Mouse (Mus musculus) CH12.LX (cell line): ENCODE measurements around the gene Actr2.
"Not testable (repeated sequence)": the region's sequence is repeated elsewhere in the genome, so short reads cannot be mapped to it uniquely, and the experiment has no call there.

Experiments
- CHD1 ChIP-seq: IDR thresholded peaks from 2 replicates; pipeline ENCODE4 v1.6.1; 2012; ENCODE audit warnings: low read depth, low read length, improper control_type of control experiment, inconsistent platforms
- CTCF ChIP-seq, 2 experiments: IDR thresholded peaks in 1 of 2; conservative IDR thresholded peaks in 1 of 2; 2 replicates each; pipeline ENCODE4 v1.5.1; 2011 to 2012; ENCODE audit warnings: low read depth in 2 of 2, low read length in 2 of 2, improper control_type of control experiment in 1 of 2, inconsistent platforms in 1 of 2, mild to moderate bottlenecking in 1 of 2, moderate library complexity in 1 of 2
- E2F4 ChIP-seq: IDR thresholded peaks from 2 replicates; pipeline ENCODE4 v1.6.1; 2011; ENCODE audit warnings: low read depth, low read length, improper control_type of control experiment; ENCODE audit not compliant: insufficient replicate concordance
- EP300 ChIP-seq: IDR thresholded peaks from 2 replicates; pipeline ENCODE4 v1.6.1; 2011; ENCODE audit warnings: low read length, improper control_type of control experiment
- GABPA ChIP-seq: IDR thresholded peaks from 2 replicates; pipeline ENCODE4 v1.6.1; 2012; ENCODE audit warnings: low read depth, low read length, improper control_type of control experiment, inconsistent platforms; ENCODE audit not compliant: insufficient replicate concordance
- HCFC1 ChIP-seq: IDR thresholded peaks from 2 replicates; pipeline ENCODE4 v1.6.1; 2012; ENCODE audit warnings: low read depth, mild to moderate bottlenecking, inconsistent platforms, low read length, improper control_type of control experiment
- MAZ ChIP-seq: IDR thresholded peaks from 2 replicates; pipeline ENCODE4 v1.6.1; 2012; ENCODE audit warnings: low read depth, mild to moderate bottlenecking, inconsistent platforms, low read length, improper control_type of control experiment, moderate library complexity
- POLR2A ChIP-seq: IDR thresholded peaks from 2 replicates; pipeline ENCODE4 v1.6.1; 2011; ENCODE audit warnings: low read depth, mild to moderate bottlenecking, improper control_type of control experiment, low read length
- TBP ChIP-seq: conservative IDR thresholded peaks from 2 replicates; pipeline ENCODE4 v1.6.1; 2011; ENCODE audit warnings: low read depth, low read length, improper control_type of control experiment
- ZNF384 ChIP-seq: IDR thresholded peaks from 2 replicates; pipeline ENCODE4 v1.6.1; 2012; ENCODE audit warnings: low read depth, low read length, improper control_type of control experiment, inconsistent platforms

GRCm38 (mm10) chr11:20030973-20031372, 81.7 kb downstream of the Actr2 start:
- not testable (repeated sequence) for TF ChIP-seq POLR2A; MAZ; CHD1; E2F4; HCFC1; GABPA; CTCF (conservative IDR thresholded peaks at IDR 0.05 in 1 of 2, IDR thresholded peaks at IDR 0.05 in 1 of 2; ENCODE audit: low read depth in 2 of 2, low read length in 2 of 2); TBP; EP300
- TF ChIP-seq ZNF384, result 0 out of 2 replicates have a peak, but pooled peaks have one; percentile 4
